Mouse (Mus musculus) olfactory bulb, adult 2 months (tissue): ENCODE data around the gene Gng3.

Experiments
- CTCF ChIP-seq: fragments of 200-500 bp; IDR thresholded peaks from 2 replicates; pipeline ENCODE4 v1.5.1; 2012; ENCODE audit warnings: low read depth, mild to moderate bottlenecking, low read length, moderate library complexity; ENCODE audit not compliant: insufficient read depth
- POLR2A ChIP-seq: fragments of 200-500 bp; IDR thresholded peaks from 2 replicates; pipeline ENCODE4 v1.6.1; 2012; ENCODE audit warnings: mild to moderate bottlenecking, low read depth, low read length, moderate library complexity; ENCODE audit not compliant: insufficient read depth

- peak; percentile 49 for TF ChIP-seq POLR2A
- TF ChIP-seq CTCF, result no peak
These were observed 41.5 kb upstream of the Gng3 start, which contains the start of gene Uqcc3 for GRCm38 (mm10) chr19:8880311-8881033.
